Mouse (Mus musculus): ENCODE measurements around the gene Amacr.
A peak's percentile ranks its signal among the peaks of the same experiment; 100 is the strongest.

Gene Amacr

GRCm38 (mm10) chr15:11014931-11015330, 33.4 kb downstream of the Amacr start:
- Histone ChIP-seq H3K36me3 (ENCODE audit: control insufficient read depth, insufficient read depth, low read length, poor library complexity, severe bottlenecking) (no peaks in the 10 kb centered on the region; the same call in 1 of the 2 replicates), H3K27me3 (ENCODE audit: control insufficient read depth, insufficient read depth, low read length, poor library complexity, severe bottlenecking) (no peaks in the 10 kb centered on the region)
- no peak for DNase-seq (ENCODE audit: low read depth, low spot score)

GRCm38 (mm10) chr15:11026801-11027561, 45.4 kb downstream of the Amacr start:
- no peaks in the 10 kb centered on the region for H3K36me3 ChIP-seq (ENCODE audit: control insufficient read depth, insufficient read depth, low read length, poor library complexity, severe bottlenecking)
- no peak for DNase-seq (ENCODE audit: low read depth, low spot score)
- no peaks in the 10 kb centered on the region for H3K27me3 ChIP-seq (ENCODE audit: control insufficient read depth, insufficient read depth, low read length, poor library complexity, severe bottlenecking)

- DNase-seq (ENCODE audit: low read depth, low spot score) = no peak
- Histone ChIP-seq H3K27me3 (ENCODE audit: control insufficient read depth, insufficient read depth, low read length, poor library complexity, severe bottlenecking) (no peaks in the 10 kb centered on the region; the same call in 1 of the 2 replicates), H3K36me3 (ENCODE audit: control insufficient read depth, insufficient read depth, low read length, poor library complexity, severe bottlenecking) (no peaks in the 10 kb centered on the region)
Observed at GRCm38 (mm10) chr15:11030188-11030587, 48.6 kb downstream of the Amacr start.

GRCm38 (mm10) chr15:11035947-11036474, 54.5 kb downstream of the Amacr start:
- Histone ChIP-seq H3K36me3 (ENCODE audit: control insufficient read depth, insufficient read depth, low read length, poor library complexity, severe bottlenecking) (no peaks in the 10 kb centered on the region), H3K27me3 (ENCODE audit: control insufficient read depth, insufficient read depth, low read length, poor library complexity, severe bottlenecking) (no peaks in the 10 kb centered on the region; the same call in 1 of the 2 replicates)
- no peak for DNase-seq (ENCODE audit: low read depth, low spot score)

- Histone ChIP-seq H3K36me3 (ENCODE audit: control insufficient read depth, insufficient read depth, low read length, poor library complexity, severe bottlenecking) (no peaks in the 10 kb centered on the region), H3K27me3 (ENCODE audit: control insufficient read depth, insufficient read depth, low read length, poor library complexity, severe bottlenecking) (no peaks in the 10 kb centered on the region; the same call in 1 of the 2 replicates)
- no peak for DNase-seq (ENCODE audit: low read depth, low spot score)
Observed at GRCm38 (mm10) chr15:11036535-11037375, 55.2 kb downstream of the Amacr start.

GRCm38 (mm10) chr15:11037376-11037695, 55.8 kb downstream of the Amacr start:
- DNase-seq (ENCODE audit: low read depth, low spot score) = no peak
- H3K27me3 ChIP-seq (ENCODE audit: control insufficient read depth, insufficient read depth, low read length, poor library complexity, severe bottlenecking) = no peaks in the 10 kb centered on the region; the same call in 1 of the 2 replicates
- no peaks in the 10 kb centered on the region for H3K36me3 ChIP-seq (ENCODE audit: control insufficient read depth, insufficient read depth, low read length, poor library complexity, severe bottlenecking)

- H3K36me3 ChIP-seq (ENCODE audit: control insufficient read depth, insufficient read depth, low read length, poor library complexity, severe bottlenecking) = no peaks in the 10 kb centered on the region
- H3K27me3 ChIP-seq (ENCODE audit: control insufficient read depth, insufficient read depth, low read length, poor library complexity, severe bottlenecking) = no peaks in the 10 kb centered on the region; the same call in 1 of the 2 replicates
- no peak for DNase-seq (ENCODE audit: low read depth, low spot score)
Observed at GRCm38 (mm10) chr15:11037711-11038110, 56.2 kb downstream of the Amacr start, which contains the start of gene Rxfp3. TSS of gene Rxfp3 (minus strand) at chr15:11037991.

GRCm38 (mm10) chr15:11038476-11038875, 56.9 kb downstream of the Amacr start:
- Histone ChIP-seq H3K36me3 (ENCODE audit: control insufficient read depth, insufficient read depth, low read length, poor library complexity, severe bottlenecking) (no peaks in the 10 kb centered on the region), H3K27me3 (ENCODE audit: control insufficient read depth, insufficient read depth, low read length, poor library complexity, severe bottlenecking) (no peaks in the 10 kb centered on the region; the same call in 1 of the 2 replicates)
- DNase-seq (ENCODE audit: low read depth, low spot score) = peak; percentile 38

- no peak for DNase-seq (ENCODE audit: low read depth, low spot score)
- no peaks in the 10 kb centered on the region for H3K36me3 ChIP-seq (ENCODE audit: control insufficient read depth, insufficient read depth, low read length, poor library complexity, severe bottlenecking)
- H3K27me3 ChIP-seq (ENCODE audit: control insufficient read depth, insufficient read depth, low read length, poor library complexity, severe bottlenecking) = no peaks in the 10 kb centered on the region
Observed at GRCm38 (mm10) chr15:11040067-11040466, 58.5 kb downstream of the Amacr start.

GRCm38 (mm10) chr15:11041229-11041628, 59.7 kb downstream of the Amacr start:
- no peak for DNase-seq (ENCODE audit: low read depth, low spot score)
- no peaks in the 10 kb centered on the region for H3K27me3 ChIP-seq (ENCODE audit: control insufficient read depth, insufficient read depth, low read length, poor library complexity, severe bottlenecking)
- H3K36me3 ChIP-seq (ENCODE audit: control insufficient read depth, insufficient read depth, low read length, poor library complexity, severe bottlenecking) = no peaks in the 10 kb centered on the region

GRCm38 (mm10) chr15:11042828-11043227, 61.3 kb downstream of the Amacr start:
- no peak for DNase-seq (ENCODE audit: low read depth, low spot score)
- H3K36me3 ChIP-seq (ENCODE audit: control insufficient read depth, insufficient read depth, low read length, poor library complexity, severe bottlenecking) = no peaks in the 10 kb centered on the region
- no peaks in the 10 kb centered on the region for H3K27me3 ChIP-seq (ENCODE audit: control insufficient read depth, insufficient read depth, low read length, poor library complexity, severe bottlenecking)

Data from splenic B cell, adult 2 months (primary cell).